Mouse (Mus musculus) cerebellum, adult 2 months (tissue): Measurements from ENCODE around the gene Ddc.

Experiments used
- CTCF ChIP-seq: fragments of 200-500 bp; IDR thresholded peaks from 2 replicates; pipeline ENCODE4 v1.5.1; 2011; ENCODE audit warnings: low read depth, mild to moderate bottlenecking, control low read depth, low read length, moderate library complexity, borderline replicate concordance; ENCODE audit not compliant: insufficient read depth
- POLR2A ChIP-seq: fragments of 200-500 bp; IDR thresholded peaks from 2 replicates; pipeline ENCODE4 v1.6.1; 2011; ENCODE audit warnings: low read length, control low read depth, borderline replicate concordance; ENCODE audit not compliant: insufficient read depth

DNA sequence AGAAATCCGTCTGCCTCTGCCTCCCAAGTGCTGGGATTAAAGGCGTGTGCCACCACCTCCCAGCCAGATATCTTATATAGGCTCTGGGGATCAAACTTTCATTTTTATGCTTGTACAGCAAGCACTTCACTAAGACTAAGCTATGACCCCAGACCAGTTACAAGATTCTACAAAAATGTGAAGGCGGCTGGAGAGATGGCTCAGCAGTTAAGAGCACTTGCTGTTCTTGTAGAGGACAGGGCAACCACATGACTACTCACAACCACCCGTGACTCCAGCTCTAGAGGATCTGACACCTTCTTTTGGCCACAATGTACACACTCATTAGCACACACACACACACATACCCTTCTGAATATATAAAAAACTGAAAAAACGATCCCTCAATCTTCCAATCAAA lies 93.5 kb downstream of the Ddc start:
- no peak for TF ChIP-seq POLR2A
- TF ChIP-seq CTCF: no peak
